Mouse (Mus musculus): Measurements from ENCODE around the gene Bcl9.

Bcl9 gene

DNA sequence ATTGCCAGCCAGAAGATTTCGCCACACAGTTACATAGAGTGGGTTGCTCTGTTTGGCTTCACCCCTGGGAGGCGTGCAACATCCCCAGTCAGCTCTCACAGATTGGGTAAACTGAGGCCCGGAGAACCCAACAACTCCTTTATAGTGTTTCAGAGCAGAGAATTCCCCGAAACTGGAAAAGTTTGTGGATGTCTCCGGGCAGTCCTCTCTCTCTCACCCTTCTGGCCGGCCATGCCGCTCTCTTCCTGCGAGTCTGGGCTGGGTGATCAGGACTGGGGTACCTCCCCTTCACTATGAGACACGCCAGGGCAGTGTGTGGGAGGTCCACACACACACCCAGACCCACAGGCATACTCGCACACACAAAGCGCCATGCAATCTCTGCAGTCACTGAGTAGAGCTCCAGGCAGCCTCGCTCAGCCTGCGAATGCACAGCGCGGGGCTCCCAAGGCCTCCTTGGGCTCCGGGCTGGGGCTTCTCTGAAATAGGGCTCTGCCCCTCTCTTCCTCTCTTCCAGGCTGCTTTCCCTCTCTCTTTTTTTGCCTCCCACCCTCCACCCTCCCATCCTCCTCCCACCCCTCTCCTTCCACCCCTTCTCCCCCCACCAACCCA, 670 bp downstream of the Bcl9 start:
- DNase-seq (ENCODE audit: low read depth, low spot score), result no peak

DNA sequence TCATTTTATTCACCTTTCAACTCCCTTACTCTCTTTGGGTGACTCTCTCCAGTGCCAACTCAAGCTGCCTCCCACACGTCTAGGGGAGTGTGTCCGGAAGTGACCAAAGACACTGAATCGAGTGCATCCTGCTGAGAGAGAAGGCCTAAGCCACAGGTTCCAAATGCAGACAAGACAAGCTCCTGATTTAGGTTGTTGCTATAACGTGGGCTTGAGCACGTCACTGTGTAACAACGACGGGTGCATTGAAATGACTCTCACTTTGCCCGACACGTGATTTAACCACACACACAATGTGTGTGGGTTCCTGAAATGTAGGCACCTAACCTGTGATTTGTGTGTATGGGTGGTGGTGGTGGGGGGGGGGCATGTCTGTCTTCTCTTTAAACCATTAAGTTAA, 3.4 kb downstream of the Bcl9 start:
- DNase-seq (ENCODE audit: low read depth, low spot score), result no peak

DNA sequence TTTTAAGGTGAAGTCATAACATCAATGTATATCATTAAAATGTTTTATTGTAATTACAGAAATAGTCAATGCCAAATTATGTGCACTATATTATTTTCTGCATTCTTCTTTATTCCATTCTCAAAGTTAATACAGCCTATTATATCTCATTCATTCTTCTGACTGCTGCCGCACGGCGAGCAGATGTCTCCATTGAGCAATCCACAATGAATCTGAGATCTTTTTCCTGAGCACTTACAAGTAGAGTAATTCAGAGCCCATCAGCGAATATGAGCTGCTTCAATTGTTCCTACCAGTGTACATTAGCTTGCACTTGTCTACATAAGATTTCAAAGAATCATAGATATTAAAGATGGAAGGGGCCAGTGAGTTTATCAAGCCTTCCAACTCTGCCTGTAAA, 12.8 kb downstream of the Bcl9 start:
- DNase-seq (ENCODE audit: low read depth, low spot score), result no peak

DNA sequence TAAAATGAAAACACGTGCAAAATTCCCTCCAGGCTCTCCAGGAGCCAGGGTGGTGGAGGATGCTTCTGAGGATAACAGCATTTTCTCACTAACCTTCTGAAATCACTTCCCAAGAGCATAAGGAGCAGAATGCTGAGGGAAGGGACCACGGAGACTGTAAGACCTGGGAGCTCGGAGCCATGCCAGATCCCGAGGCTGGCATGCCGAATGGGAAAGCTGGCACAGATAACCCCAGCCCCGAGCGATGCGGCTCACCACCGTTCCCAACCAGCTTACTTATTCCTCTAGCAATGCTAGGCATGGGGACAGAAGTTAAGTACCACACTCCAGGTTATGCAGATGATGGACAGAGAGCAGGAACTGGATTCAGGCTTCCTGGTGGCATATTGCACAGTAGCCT, 13.7 kb downstream of the Bcl9 start:
- no peak for DNase-seq (ENCODE audit: low read depth, low spot score)

DNA sequence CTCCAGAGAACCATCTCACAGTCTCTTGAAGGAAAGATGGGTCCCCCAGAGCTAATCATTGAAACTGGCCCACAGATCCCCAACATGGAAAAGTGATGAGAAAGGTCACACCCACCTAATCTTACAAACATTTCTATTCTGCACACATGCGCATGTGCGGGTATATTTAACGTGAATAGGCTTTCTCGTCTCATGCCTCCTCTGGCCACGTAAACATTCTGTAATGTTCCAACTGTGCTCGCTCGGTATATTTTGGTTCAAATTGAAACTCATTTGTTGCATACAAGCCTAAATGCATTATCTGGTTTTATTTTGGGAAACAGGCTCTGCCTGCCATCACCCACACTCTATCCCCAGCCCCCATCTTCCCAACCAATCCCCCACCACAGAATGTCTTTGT, 16.3 kb downstream of the Bcl9 start:
- no peak for DNase-seq (ENCODE audit: low read depth, low spot score)

DNA sequence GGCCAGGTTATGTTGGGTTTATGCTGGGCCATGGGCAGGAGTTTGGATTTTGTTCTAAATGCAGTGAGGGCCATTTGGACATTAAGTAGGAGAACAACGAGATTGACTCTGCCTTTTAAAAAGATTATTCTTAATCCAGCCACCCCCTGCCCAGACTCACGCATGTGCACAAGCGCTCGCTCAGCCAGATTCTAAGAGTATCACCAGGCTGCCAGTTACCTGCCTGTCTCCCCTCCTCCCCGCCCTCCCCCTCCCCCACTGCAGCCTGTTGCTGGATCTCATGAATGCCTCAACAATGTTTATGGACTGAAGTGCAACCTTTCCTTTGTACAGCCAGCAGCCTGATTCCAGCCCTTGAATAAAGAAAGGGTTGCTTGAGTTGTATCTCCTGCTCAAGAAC, 22.0 kb downstream of the Bcl9 start:
- DNase-seq (ENCODE audit: low read depth, low spot score), result no peak

DNA sequence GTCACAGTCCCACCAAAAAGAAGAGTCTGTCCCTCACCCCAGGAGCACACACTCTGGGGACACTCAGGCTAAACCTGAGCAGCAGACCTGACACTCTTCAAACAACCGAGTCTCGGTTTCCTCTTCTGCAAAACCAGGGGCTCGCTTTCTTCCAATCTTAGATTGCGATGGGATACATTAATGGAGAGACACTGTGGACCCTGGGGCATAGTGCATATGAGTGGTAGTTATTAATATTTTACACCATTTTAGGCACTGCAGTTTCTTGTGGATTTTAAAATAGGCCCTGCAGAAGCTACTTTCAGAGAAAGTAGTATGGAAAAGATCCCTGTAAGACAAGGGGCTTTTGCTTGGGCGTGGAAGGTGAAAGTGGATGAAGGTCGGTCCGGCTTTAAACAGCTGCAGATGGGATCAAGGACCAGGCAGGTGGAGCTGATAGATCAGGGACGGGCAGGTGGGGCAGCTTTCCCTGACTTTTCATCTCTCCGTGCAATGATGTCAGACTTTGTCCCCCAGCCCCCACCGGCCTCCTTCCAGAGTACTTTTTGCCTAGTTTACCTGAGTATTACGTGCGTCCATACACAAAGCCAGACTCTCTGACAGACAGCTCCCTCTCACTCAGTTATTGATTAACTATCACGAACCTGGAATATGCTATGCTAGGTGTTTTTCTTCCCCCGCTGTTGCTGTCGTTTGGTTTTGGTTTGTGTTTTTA, 23.0 kb downstream of the Bcl9 start:
- DNase-seq (ENCODE audit: low read depth, low spot score), result no peak

DNA sequence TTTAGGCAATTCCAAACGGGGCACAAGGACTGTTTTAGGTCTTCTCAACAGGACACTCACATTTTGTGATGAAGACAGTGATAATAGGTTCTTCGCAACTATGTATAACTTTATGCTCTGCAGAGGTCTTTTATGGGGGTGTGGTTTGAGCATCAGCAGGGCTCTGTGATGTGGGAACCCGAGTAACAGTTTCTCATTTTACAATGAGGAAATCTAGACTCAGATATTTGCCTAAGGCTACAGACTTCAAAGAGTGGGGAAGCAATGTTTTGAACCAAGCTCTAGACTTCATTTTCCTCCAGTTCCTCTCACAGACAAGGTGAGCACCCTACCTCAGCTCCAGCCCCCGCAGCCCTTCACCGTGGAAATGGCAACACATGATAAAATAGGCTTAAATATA, 23.8 kb downstream of the Bcl9 start:
- DNase-seq (ENCODE audit: low read depth, low spot score), result no peak

DNA sequence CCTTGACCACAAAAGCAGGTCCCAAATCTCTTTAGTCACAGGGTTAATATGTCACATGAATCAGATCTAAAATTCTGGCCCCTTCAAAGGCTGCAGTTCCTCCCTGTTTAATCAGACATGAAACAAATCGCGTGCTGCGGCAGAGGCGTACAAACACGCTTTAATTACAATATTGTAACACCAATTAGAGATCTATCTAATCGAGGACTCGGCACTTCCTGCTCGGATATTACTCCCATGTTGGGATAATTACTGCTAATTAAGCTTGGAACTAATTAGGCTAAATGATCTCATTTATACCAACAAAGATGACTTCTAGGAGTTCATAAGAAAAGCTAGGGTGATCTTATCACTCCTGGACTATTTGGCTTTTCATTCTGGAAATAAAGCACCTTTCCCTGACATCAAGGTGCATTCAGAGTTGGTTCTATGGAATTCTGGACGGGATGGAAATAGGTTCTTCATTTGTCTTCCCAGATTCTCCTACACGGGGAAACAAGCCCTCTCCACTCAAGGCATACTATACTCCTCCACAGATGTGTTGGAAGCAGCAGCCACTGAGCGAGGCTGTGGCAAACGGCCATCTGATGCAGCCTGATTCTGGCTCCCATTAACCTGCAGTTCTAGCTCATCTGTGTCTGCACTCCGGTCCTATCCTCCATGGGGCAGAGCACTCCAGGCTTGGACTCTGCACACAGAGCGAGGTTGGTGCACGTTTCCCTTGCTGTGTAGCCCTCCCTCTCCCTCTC, 31.9 kb downstream of the Bcl9 start:
- DNase-seq (ENCODE audit: low read depth, low spot score), result no peak

DNA sequence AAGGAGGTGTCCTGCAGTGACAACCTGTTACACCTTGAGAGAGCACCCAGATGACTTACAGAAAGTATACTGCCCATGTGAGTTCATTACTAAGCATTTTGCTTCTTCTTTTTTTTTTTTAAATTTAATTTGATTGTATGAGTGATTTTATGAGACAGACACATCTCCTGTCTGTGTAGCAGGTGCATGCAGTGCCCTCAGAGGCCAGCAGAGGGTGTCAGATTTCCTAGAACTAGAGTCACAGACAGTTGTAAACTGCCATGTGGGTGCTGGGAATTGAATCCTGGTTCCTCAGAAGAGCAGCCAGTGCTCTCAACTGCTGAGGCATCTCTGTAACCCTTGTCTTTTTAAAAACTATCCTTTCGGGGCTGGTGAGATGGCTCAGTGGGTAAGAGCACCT, 35.5 kb downstream of the Bcl9 start:
- DNase-seq (ENCODE audit: low read depth, low spot score), result no peak

DNA sequence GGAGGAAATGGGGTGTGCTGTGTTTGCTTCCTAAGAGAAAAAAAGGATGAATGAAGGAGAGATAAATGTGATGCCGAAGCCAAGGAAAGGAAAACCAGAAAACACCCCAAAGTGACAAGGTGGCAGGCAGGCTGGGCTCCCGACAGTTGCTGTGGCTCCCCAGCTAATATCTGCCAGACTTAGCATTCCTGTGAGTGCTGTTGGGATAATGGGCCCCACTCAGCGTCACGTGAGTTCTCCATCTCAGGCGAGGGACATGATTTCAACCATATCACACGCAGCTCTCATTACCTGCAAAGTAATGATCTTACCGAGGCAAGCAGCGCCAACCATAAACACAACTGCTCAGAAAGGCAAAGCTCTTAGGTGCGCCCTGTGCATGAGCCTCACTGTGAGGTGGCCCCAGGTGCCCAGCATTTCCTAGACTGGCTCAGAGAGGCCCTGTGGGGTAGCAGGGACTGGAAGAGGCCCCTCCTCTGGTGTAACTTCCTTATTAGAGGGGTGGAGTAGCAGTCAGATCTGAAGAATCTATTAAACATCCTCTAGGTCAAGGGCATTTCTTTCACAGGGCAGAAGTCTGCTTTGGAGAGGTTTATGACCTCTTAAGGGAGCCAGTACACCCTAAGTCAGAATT, 41.9 kb downstream of the Bcl9 start:
- no peak for DNase-seq (ENCODE audit: low read depth, low spot score)

DNA sequence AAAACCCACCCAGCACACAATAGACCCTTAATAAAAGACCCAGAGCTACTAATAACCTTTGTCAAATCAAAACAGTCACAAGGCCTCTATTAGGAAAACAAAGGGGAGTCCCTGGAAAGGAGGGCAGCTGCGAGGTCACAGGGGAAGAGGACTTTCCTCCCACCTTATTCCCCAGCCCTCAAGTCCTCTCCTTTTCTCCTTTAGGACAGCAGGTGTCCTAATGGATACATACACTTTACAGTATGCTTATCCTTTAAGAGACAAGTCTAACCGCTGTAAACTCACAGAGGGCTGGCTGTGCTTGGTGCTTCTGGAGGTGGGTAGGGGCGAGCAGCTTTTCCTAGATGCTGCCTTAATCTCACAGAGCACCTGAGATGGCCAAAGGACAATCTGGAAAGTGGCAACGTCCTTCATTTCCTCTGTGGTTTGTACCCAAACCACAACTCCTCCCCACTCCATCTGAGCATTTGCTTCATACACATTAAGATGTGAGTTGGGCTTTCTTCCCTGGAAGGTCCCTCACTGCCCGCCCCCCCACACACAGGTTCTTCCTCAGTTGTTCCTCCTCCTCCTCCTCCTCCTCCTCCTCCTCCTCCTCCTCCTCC, 42.8 kb downstream of the Bcl9 start:
- DNase-seq (ENCODE audit: low read depth, low spot score), result no peak

DNA sequence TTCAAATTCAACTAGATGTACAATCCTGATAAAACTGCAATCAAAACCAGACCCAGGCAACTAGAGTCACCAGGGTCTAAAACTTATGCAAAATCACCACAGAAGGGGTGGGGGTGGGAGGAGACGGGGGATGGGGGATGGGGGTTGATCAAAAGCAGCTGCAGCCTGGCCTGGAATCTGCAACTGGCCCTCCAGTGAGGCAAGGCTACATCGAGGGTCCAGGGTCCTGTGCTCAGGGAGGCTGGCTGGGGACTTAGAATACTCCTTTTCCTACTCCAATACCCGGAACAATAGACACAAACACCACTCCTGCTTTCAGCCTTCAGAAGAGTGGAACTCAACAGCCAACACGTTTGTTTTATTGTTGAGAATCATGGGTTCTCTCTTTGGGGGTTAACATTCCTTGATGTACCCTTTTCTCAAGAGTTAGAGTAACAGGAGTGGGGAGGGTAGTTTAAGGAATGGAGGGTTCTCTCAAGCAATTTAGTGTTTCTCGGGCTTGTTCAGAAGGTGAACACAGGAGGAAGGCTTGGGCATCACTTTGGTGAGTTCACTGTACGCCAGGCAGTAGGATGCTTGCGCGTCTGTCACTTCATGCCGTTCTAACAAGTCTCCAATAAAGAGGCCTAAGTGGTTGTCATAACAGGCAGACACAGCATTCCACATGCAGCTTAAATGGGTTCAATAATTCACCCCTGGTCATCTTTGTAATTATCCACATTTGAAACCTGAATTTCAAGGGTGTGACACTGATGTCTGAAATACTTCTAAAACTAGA, 43.7 kb downstream of the Bcl9 start:
- no peak for DNase-seq (ENCODE audit: low read depth, low spot score)

DNA sequence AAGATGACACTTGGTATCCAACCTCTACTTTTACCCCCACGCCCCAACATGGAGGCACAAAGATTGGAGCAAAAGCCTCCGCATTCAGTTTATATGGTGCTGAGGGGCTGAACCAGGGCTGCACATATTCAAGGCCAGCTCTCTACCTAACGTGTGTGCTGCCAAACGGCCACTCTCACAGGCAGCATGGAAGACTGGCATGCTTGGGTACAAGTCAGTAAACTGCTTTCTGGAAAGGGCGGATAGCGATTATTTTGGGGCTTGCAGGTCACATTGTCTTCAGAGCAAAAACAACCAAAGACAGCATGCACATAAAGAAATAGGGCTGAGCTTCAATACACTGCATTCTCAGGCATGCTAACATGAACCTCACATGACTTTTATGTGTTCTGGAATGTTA, 44.8 kb downstream of the Bcl9 start:
- DNase-seq (ENCODE audit: low read depth, low spot score), result no peak

DNA sequence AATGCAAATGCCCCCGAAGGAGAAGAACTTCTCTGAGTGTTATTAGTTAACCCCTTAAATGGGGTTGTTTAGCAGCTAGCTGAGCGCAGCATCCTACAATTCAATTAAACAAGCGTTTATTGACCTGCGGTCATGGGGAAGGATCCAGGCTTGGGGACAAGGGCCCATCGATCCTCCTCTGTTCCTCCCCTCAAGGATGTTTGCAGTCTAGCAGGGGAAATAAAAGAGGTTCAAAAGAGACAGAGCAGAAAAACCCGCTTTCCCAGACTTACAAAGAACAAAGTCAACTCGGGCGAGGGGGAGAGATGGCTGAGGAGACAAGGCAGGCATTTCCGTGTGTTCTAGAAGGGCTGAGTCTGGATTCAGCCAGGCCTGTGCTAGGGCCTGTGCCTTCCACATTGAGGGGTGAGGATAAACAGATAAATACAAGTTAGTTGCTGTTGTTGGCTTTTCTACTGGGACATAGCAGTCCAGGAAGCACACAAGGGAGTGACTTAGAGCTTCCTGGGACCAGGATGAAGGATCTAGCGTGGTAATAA, 55.0 kb downstream of the Bcl9 start:
- no peak for DNase-seq (ENCODE audit: low read depth, low spot score)

DNA sequence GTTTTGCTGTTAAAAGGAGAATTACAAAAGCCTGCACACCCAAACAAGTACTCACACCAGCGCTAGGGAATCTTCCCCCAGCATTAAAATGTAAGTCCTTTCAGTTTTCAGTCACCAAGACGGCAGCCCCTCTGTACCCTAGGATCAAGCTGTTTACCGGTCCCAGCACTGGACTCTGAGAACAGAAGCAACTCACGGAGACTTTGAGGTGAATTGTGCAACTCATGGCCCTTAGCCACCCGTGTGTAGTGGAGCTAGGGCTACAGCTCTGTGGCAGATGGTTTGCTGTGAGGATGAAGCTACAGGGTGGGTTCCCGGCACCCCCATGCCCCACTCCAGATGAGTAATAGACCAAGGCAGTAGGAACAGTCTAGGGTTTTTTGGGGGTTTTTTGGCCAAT, 55.9 kb downstream of the Bcl9 start:
- no peak for DNase-seq (ENCODE audit: low read depth, low spot score)

DNA sequence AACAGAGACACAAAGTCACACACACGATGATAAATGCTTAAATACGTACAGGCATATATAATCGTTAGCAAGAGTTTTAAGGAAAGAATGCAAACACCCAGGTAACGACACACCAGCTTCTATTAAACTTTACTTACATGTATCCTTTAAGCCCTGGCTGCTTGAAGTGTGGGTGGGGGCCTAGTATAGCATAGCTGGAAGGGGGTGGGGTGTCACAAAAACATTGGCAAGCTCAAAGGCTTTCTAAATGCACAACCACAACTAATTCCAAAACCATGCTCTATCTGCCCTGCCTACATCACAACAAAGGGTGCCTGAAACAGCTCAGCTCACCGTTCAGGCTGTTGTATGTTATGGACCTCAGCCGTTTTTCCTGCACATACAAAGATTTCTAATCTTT, 57.9 kb downstream of the Bcl9 start:
- no peak for DNase-seq (ENCODE audit: low read depth, low spot score)

DNA sequence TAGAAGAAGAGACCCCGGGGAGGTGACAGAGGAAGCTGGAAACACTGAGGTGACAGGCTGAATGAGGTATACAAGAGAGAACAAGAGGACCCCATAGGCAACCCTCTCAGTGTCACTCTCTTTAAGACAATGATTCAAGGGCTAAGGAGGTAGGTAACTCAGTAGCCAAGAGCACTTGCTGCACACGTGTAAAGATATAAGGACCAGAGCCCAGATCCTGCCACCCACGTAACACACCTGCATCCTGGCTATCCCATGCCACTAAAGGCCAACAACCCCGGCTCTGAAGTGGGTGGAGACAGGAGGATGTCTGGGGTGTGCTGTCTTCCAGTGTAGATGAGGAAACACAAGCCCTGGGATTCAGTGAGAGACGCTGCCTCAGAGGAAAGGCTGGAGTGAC, 58.4 kb downstream of the Bcl9 start:
- DNase-seq (ENCODE audit: low read depth, low spot score), result no peak

DNA sequence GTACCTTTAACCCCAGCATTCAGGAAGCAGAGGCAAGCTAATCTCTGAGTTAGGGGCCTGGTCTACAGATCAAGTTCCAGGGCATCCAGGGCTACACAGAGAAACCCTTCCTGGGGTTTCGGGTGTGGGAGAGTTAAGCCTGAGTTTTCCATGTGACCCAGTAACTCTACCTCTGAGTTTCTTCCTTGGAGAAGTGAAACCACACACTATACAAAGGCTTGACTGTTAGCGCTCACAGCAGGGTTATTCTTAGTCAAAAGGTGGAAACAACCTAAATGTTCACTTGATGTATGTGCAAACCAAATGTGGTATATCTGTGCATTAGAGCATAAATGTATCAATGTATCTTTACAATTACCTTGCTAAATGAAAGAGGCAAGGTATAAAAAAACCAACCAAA, 59.2 kb downstream of the Bcl9 start:
- no peak for DNase-seq (ENCODE audit: low read depth, low spot score)

DNA sequence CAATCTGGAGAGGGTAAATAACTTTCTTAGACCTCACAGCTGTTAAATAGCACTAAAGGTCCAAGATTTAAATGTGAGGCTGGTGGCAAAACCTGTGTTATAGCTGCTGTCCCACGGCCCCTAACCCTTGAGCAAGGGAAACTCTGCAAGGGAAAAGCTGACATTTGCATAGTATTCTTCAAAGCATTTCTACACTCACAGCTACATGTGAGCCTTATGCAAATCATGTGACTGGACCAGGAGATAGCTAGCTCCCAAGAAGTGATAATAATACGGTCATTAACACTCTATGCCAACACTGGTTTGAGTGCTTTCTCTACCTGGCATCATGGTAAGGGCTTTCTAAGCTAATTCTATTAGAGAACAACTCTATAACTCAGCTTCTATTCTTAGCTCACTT, 60.3 kb downstream of the Bcl9 start:
- DNase-seq (ENCODE audit: low read depth, low spot score), result no peak

DNA sequence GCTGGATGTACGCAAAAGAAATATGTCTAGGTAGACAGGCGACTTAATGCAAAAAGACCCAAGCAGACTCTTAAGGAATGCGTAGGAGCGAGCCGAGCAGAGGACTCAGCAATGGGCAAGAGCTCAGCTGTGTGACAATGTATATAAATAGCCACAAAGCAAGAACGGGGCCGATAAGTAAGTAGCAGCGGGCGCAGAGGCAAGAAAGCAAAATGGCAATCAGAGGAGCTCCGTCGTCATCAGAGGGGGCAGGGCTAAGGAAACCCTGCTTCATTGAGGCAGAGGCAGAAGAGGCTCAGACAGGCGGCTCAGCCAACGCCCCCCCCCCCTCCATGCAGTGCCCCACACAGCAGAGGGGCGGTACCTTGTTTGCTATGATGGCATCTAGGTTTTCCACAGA, 62.9 kb downstream of the Bcl9 start:
- no peak for DNase-seq (ENCODE audit: low read depth, low spot score)
